Mouse (Mus musculus) c-Kit-positive CD71-positive TER-119-negative erythroid progenitor cells, embryonic 14.5 days (primary cell): ENCODE data around the gene Gdi1.
"Not testable (repeated sequence)": the region's sequence is repeated elsewhere in the genome, so short reads cannot be mapped to it uniquely, and the experiment has no call there.

Experiments used
- DNase-seq: peaks from one replicate; pipeline ENCODE4 v3.0.0-alpha.2; 2013; ENCODE audit warnings: low read depth

Gdi1 gene

DNA sequence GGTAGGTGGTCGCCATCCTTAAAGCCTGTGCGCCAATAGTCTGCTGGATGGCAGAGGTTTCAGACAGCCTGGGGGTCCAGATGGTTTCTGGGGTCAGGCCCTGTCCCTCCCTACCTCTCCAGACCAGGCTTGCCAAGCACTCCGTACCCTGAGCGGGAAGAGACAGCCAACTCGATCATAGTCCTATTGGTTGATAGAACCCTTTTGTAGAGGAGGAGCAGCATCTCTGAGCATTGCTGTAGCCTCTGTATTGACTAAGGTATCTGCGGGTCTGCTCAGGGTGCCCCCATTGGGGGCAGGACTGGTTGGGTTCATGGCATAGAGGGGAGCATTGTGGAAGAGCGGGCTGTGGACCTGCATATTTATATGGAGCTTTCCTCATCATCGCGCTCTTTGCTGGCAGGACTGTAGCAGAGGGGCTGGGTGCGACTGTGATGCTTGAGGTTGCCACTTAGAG is 24.4 kb downstream of the Gdi1 start:
- DNase-seq = no peak

- no peak for DNase-seq
These were observed 25.6 kb downstream of the Gdi1 start for GRCm38 (mm10) chrX:74330166-74330930.

DNA sequence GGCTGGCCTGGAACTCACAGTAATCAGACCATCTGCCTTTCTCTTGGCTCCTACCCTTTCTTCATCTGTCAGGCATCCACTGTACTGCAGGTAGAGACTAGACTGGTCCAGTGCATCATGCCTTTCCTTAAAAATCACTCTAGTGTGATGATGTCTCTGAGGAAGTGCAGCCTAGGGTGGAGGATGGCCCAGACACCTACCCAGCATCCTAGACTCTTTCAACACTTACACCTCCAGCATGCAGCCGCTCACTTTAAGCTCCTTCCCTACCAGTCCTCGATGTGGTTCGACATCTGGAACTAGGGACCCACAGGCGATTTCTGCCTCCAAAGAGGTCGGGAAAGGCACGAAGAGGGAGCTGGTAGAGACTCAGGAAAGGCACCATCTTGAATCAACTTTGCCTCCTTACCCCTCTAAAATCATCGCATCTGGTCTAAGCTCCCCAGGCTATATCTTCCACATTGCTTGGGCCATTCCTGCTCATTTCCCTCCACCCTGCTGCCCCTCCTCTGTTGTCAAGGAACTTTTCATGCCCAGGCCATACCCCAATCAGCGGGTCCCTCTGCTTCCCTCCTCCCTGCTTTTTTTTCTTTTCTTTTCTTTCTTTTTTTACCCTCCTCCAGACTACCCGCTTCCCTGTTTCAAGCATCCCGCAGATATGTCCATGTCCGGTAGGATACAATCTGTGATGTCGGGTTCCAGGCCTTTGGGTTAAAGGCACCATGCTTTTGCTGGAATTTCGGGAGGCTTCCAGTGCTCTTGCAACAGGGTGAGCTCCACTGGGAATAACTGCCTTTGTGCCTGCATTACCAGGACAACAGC is 48.1 kb downstream of the Gdi1 start:
- DNase-seq = no peak

- peak; percentile 47 for DNase-seq
These were observed 48.6 kb downstream of the Gdi1 start, which contains the start of gene Lage3 for GRCm38 (mm10) chrX:74353467-74353770. Gene Lage3 (minus strand): TSS chrX:74353618.

- not testable (repeated sequence) for DNase-seq
These were observed 52.3 kb downstream of the Gdi1 start for GRCm38 (mm10) chrX:74357069-74357468.

GRCm38 (mm10) chrX:74359171-74359570 is 54.4 kb downstream of the Gdi1 start:
- DNase-seq = no peak
